Mouse (Mus musculus): Measurements from ENCODE around the gene Acot8.
"Not testable (repeated sequence)": the region's sequence is repeated elsewhere in the genome, so short reads cannot be mapped to it uniquely, and the experiment has no call there.

Acot8 gene

DNA sequence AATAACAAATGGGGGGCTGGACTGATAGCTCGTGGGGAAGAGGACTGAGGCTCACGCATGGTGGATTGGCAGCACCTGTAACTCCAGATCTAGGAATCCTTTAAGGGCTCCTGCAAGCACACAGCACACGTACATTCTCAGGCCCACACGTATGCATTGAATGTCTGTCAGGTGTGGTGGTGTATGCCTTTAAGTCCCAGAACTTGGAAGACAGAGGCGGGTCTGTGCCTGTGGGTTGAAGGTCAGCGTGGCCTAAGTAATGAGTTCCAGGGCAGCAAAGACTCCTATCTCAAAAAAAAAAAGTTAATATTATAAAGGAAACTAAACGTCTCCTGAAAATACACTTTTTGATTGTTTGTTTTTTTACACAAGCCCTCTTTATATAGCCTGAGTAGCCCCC, 1.9 kb upstream of the Acot8 start:
- DNase-seq = no peak

DNA sequence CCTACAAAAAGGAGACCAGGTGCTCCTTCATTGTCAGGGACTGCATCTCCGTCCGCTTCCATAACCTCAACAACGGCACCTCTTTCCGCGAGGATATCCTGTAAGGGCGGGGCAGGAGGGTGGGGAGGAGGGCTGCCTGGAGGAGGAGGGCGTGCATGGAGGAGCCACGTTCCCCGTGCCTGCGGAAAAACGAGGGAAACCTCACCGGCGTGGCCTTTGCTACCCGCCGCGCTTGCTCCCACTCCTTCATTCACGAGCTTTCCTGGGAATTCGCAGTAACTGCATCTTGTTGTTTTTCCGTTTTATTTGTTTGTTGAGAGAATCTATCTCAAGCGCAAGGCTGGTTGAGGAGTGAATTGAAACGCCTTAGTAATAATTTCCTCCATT, 643 bp upstream of the Acot8 start:
- DNase-seq = no peak

DNA sequence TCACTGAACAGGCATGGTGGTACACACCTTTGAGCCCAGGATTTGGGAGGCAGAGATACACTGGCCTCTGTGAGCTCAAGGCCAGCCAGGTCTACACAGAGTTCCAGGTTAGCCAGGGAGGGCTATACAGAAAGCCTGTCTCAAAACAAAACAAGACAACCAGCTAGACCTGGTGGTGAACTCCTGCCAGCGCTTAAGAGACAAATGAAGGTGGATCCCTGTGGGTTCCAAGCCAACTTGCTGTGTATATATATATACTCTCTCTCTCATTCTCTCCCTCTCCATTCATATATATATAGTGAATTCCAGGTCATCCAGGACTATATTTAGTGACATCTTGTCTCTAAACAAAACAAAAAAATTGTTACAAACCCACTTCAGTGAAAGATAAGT, 765 bp downstream of the Acot8 start:
- DNase-seq = no peak

DNA sequence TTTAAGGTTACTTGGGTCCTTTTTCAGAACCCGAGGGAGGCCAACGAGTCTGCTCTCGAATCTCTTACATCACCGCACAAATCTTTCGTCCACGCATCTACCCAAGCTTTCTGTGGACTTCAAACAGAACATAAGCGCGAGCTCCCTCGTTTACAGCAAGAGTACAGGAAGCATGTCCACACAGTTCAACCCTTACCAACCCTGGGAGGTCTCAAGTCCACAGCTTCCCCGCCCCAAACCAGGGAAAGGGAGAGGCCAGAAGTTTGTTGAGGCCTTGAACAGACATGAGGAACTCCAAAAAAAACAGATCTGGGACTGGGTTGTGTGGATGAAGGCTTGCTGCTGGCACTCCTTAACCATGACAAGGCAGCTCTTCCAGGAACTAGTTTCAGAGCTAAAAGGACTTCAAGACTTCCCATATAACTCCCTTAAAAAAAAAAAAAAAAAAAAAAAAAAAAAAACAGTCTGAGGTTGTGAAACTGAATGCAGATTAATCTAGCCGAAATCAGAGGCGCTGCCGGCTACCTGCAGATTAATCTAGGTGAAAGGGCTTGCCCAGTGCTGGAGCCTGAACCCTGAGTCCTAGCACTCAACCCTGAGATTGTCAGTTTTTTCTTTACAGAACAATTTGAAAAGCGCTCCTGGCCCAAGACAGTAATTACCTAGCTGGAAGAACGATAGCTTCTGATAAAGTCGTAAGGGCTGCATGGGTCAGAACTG, 1.3 kb downstream of the Acot8 start:
- DNase-seq = no peak

DNA sequence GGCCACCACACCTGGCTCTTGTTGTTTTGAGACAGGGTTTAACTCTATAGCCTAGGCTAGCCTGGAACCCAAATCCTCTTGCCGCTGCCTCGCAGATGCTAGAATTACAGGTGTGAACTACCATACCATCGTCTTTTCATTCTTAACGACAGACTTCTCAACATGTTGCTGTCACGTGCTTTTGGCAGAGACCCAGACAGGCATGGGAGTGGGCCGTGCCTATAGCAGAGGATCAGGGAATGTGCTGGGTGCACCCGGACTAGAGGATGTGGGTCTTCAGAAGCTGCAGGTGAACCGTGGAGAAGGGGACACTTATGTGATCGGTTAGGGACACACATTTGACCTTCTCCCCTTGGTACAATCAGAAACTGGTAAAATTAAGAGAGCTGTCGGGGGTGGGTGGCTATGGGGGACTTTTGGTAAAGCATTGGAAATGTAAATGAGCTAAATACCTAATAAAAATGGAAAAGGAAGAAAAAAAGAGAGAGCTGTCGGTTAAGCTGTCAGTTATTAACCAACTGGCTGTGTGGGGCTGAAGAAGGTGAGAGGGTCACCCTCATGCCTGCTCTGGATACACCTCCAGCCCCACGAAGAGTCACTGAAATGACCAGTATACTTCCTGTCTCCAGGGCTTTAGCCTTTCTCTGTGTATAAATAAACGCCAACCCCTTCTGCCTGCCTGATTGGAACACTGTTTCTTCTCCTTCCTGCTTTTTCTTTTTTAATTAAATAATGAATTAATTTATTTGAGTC, 4.3 kb downstream of the Acot8 start:
- DNase-seq = no peak

DNA sequence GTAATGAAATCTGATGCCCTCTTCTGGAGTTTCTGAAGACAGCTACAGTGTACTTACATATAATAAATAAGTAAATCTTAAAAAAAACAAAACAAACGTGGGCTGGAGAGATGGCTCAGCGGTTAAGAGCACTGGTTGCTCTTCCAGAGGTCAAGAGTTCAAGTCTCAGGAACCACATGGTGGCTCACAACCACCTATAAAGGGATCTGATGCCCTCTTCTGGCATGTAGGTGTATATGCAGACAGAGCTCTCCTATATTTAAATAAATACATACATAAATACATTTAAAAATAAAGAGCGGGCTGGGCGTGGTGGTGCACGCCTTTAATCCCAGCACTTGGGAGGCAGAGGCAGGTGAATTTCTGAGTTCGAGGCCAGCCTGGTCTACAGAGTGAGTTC, 6.1 kb downstream of the Acot8 start:
- not testable (repeated sequence) for DNase-seq

DNA sequence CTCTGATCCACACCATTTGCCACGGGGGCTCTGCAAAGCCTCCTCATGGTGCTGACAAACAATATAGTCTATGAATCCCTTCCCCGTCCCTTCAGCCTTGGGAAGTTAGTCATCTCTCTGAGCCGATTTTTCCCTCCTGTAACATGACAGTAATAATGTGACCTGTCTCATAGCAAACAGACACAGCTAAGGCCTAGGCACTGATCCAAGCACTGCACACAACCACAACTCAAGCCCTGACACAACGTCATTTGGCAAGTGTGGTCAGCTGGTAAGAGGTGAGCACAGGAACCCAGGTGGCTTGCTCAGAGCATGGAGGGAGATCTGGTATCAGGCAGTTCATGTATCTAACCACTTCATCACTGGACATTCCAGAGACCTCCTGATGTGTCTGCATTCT, 8.8 kb downstream of the Acot8 start:
- no peak for DNase-seq

DNA sequence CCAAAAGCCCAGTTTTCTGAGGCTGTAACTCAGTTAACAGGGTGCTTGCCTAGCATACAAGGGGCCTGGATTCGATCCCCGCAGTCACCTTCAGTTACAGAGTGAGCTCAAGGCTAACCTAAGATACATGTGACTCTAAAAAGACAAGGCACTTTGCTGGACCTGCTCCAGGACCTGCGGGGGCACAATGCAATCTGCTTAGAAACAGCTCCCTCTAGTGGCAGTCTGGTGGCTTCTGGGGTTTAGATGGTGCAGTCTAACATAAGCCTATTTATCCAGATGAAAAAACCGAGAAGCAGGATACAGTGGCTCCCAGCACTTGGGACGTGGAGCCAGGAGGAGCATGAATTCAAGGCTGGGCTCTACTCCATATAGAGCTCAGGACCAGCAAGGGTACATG, 10.4 kb downstream of the Acot8 start:
- peak; percentile 39 to 62 for DNase-seq

DNA sequence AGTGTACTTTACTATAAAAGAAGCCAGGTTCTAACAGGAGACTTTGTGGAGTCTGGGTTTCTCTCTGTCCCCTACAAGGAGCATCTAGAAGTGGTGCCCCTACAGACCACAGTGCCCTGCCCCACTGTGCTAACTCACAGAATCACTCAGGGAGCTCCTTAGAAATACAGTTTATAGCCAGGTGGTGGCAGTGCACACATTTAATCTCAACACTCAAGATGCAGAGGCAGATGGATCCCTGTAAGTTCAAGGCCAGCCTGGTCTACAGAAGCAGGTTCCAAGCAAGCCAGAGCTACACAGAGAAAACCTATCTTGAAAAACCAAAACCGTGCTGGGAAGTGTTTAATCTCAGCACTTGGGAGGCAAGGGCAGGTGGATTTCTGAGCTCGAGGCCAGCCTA, 10.9 kb downstream of the Acot8 start:
- DNase-seq = no peak

DNA sequence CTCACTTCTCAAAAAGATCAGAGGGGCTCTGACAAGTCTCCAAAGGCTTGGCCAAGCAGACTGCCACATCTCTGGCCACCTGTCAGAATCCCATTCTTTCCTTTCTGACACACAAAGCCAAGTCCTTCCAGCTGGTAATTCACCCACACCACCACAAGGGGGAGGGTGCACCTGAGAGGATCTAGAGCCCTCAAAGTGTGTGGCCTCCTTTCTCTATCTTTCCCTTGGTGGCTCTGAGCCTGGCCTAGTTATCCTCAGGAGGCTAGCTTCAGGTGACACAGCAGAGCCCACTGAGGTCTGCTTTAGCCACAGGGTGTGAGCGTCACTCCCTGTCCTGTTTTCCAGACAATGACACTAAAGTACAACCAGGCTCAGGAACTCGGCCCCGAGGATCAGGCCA, 11.4 kb downstream of the Acot8 start:
- peak; percentile 28 to 63 for DNase-seq

DNA sequence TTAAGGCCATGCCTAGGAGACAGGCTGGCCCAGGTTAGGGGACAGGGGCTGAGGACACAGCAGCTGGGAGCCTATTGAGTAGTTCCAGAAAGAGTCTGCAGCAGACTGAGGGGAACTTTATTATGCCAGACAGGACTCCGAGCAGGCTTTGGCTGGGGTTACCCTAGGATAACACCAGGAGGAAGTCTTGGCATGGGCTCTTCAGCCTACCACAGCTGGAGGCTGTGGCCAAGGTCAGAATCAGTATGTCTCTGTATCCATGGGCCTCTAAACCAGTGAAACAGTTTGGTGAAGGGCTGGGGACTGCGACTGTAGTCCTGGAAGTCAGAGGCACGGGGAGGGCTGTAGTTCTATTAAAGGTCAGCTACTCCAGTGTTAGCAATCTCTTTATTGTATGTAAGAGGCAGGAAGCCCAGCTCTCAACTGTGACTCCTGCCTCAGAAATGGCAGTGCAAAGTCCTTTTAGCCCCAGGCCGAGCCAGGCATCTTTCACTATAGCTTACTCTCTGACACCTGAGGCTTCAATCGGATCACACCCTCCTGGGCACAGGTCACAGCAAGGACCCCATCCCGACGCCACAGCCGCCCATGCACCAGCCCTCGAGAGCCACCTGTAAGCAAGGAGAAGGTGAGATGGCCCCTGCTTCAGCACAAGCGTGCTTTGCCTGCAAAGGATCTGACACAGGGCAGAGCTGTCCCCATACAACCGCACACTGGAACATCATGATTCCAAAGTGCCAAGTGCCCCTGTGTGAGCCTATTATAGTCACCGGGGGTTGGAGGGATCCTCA, 12.1 kb downstream of the Acot8 start:
- DNase-seq = no peak

DNA sequence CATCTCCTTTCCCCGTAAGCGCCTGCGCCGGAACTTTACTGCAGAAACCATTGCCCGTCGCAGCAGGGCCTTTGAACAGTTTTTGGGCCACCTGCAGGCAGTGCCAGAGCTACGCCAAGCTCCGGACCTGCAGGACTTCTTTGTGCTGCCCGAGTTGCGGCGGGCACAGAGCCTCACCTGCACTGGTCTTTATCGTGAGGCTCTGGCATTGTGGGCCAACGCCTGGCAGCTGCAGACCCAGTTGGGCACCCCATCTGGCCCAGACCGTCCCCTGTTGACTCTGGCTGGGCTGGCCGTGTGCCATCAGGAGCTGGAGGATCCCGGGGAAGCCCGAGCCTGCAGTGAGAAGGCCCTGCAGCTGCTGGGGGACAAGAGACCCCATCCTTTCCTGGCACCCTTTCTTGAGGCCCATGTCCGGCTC, 12.8 kb downstream of the Acot8 start:
- DNase-seq = no peak

DNA sequence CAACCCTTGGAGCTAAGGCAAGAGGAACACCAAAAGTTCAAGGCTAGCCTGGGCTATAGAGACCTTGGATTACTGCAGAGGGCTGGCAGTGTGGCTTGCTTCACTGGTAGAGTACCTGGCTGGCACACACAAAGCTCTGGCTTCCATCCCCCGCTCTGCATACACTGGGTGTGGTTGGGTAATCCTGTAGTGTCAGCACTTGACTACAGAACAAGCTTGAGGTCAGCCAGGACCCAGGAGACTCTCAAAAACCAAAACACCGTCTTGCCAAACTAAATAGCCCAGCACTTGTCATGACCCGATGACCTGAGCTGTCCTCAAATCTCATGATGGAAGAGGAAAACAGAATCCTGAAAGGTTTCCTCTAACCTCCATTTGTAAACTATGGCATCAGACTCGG, 14.2 kb downstream of the Acot8 start:
- no peak for DNase-seq

DNA sequence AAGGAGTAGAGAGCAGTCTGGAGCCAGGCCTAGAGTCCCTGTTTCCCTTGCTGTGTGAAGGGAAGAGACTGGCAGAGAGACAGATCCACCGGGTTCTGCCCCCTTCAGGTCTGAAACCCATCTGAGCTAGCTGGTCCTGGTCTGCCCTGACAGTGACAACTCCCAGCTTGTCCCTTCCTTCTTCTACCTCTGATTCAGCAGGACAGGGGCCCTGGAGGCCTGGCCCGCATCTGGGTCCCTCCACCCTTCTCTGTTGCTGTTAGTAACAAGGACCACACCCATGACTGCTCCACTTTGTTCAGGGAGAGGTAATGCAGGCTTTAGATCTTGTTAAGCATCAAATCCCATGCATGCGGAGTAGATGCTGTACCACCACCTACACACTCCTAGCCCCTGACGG, 16.3 kb downstream of the Acot8 start:
- DNase-seq = no peak

DNA sequence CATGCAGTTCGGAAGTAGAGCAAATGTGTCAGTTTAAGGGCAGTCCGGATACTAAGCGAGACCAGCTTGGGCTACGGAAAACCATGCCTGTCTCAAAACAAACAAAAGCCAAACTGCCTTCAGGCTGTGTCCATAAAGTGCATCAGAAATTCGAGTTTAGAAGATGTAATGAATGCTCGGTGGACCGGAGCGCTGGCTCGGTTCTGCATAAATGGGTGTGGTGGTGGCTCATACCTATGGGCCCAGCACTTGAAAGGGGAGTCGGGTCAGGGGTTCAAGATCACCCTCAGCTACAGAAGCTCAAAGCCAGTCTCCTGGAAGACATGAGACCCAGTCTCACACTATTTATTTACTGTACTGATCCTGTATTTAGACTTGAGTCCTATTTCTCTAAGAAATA, 16.9 kb downstream of the Acot8 start:
- DNase-seq = no peak

DNA sequence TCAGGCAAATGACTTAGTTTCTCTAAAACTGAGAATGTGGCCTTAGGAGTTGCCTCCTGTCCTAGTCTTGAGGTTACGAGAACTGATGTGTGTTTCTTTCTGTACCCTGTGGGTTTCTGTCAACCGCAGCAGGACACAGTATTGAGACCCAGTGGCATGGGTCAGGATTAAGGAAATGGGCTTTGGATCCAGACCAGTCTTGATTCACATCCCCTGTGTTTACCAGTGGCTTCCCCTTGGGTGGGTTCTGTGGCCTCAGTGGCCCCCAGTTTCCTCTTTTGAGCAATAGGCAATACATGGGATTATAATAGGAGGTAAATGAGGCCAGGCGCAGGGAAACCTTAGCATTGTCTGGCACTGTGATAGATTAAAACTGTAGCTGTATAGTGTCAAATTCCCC, 17.6 kb downstream of the Acot8 start:
- no peak for DNase-seq

DNA sequence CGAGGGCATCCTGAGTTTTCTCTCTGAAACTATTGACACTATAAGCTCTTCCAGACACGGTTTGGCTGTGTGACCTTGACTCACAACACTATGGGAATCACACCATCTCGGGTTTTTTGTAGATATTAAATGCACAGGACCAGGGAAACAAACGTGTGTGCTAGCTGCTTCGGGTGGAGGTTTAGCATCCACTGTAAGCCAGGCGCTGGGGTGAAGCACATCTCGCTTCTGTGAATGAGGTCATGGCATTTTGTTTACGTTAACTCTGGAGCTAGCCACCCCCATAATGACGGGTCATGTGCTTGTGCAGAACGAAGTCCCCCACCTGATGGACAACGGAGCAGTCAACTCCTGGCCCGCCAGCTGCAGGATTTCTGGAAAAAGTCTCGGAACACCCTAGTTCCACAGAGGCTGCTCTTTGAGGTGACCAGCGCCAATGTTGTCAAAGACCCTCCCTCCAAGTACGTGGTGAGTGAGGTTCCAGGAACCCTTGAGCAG, 18.2 kb downstream of the Acot8 start:
- no peak for DNase-seq

DNA sequence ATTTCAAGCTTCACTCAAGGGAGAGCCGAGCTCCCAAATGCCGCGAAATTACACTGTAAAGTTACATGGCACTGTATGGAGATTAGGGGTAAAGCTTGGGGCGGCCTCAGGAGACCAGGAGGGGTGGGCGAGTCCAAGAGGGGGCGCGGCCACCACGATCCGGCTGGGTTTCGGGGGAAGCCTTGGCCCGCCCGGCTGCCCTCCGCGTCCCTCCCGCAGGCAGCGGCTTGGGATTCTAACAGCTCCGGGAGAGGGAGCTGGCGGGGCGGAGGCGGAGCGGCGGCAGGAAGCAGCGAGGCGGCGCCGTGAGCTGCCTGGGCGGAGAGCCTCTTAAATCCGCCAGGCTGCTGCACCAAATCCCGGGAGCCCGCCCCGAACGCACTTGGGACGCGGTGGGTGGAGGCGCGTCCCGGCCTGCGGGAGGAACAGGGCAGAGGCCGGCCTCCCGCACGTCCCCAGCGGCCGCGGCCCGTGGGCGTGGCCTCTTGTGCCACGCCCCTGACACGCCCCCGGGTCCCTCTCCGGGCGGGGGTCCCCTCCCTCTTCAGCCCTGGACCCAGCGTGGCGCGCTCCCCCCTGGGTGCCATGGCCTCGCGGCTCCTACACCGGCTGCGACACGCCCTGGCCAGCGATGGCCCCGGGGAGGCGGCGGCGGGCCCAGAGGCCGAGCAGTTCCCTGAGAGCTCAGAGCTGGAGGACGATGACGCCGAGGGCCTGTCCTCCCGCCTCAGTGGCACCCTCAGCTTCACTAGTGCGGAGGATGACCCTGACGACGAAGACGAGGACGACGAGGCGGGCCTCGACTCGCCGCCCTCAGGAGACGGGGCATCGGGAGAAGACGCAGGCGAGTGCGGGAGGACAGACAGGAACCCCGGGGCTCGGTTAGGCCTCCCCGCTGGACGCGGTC, 18.9 kb downstream of the Acot8 start, which contains the start of gene Snx21:
Gene Snx21, plus strand, starts transcription at position 343 of the 907 bp plus-strand sequence.
- peak; percentile 62 to 68 for DNase-seq

DNA sequence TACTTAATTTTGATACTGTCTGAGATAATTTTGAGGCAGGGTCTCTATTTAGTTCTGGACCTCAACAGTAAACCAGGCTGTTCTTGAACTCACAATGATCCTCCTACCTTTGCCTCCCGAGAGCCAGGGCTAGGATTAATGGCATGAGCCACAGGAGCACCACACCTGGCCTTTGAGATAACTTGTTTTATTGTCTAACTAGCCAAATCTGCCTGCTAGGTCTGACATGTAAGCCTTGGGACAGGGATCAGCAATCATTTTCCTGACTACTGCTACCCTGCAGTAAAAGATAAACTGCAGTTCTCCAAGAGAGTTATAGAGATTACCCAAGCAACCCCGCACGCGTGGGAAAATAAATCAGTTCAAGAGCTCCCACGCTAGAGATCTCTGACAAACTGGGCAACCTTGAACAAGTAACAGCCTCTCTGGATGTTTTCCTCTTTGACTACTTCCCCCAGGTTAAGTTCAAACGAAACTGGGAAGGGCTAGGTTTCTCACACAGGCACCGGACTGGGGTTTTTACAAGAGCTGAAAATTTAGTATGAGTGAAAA, 19.7 kb downstream of the Acot8 start:
- no peak for DNase-seq

DNA sequence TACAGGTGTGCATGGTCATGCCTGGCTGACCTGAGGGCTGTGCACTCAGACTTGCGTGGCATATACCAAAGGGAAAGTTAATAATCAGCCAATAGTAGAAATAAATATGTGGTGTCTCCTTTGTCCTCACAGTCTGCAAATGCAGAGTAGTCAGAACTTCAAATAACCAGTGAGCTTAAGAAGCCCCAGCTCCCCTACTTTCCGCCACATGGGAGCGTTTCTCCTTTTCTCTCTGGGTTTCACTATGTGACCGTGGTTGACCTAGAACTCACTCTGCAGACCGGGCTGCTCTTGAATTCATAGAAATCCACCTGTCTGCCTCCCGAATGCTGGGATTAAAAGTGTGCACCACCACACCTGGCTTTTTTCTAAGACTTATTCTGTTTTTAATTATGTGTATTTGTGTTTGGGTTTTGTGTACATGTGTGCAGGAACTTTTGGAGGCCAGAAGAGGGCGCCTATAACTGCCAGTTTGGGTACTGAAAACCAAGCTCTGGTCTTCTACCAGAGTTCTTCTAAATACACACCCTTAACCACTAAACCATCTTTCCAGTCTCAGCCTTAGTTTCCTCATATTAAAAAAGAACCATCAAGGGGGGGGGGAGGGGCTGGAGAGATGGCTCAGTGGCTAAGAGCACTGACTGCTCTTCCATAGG, 20.6 kb downstream of the Acot8 start:
- no peak for DNase-seq

DNA sequence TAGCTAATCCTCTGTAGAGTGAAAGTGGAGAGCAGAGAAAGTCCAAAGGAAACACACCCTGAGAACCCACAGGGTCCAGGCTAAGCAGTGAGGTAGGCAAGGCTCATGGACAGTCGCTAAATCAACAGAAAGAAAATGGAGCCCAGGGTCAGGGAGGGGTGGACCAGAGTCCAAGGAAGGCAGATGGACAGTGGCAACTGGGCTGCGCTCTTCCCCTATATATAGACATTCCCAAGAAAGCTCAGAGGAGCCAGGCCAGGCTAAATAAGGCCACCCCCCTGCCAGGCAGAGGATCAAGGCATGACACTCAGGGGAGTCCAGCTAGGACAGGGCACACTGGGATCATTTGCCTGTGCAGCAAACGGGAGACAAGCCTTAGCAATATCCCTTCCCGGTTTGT, 22.8 kb downstream of the Acot8 start:
- DNase-seq = no peak
